Mouse (Mus musculus) midbrain, embryonic 16.5 days (tissue): Measurements from ENCODE around the gene Slc31a1. TPM values are rescaled to one million over a fixed set of nuclear protein-coding genes. Genes with fewer than 3 reads are reported as not detected.

Experiments
- polyA plus RNA-seq: library from polyadenylated mRNA; unstranded; fragments of >200 nt; fragmentation: Nextera tagmentation; extraction: Ambion mirVana; gene quantifications from 2 replicates; pipeline ENCODE4 v1.2.1, GENCODE M21; 2015

Slc31a1 gene
- polyA plus RNA-seq, 1 experiment from 2014 or later = 37.7 TPM

Other genes starting within 250 kb of the Slc31a1 start
- gene Mup21, start 209.9 kb upstream of the Slc31a1 start, polyA plus RNA-seq = not detected in 2 replicates
- gene Zfp37, start 129.7 kb upstream of the Slc31a1 start, polyA plus RNA-seq = 35.9 and 37.2 TPM in 2 replicates
- 17.3 and 18.7 TPM in 2 replicates for gene Slc31a2, start 98.2 kb upstream of the Slc31a1 start, polyA plus RNA-seq
- 21.4 and 21.9 TPM in 2 replicates for gene Fkbp15, start 179 bp upstream of the Slc31a1 start, polyA plus RNA-seq
- gene Cdc26, start 47.9 kb downstream of the Slc31a1 start, polyA plus RNA-seq = 75.1 and 76.4 TPM in 2 replicates
- gene Prpf4, start 48.1 kb downstream of the Slc31a1 start, polyA plus RNA-seq = 14.5 and 16.3 TPM in 2 replicates
- 0.13 TPM in 1 of 2 replicates, not detected in the other for gene Rnf183, start 74.5 kb downstream of the Slc31a1 start, polyA plus RNA-seq
- 15.5 and 17.3 TPM in 2 replicates for gene Wdr31, start 110.2 kb downstream of the Slc31a1 start, polyA plus RNA-seq
- 0.85 and 1.1 TPM in 2 replicates for gene Bspry, start 119.3 kb downstream of the Slc31a1 start, polyA plus RNA-seq
- 12.7 and 13.8 TPM in 2 replicates for gene Hdhd3, start 142.7 kb downstream of the Slc31a1 start, polyA plus RNA-seq
- gene Alad, start 159.2 kb downstream of the Slc31a1 start, polyA plus RNA-seq = 70.6 and 76.7 TPM in 2 replicates
- 57.9 and 64.7 TPM in 2 replicates for gene Pole3, start 164.3 kb downstream of the Slc31a1 start, polyA plus RNA-seq
- 0.49 and 0.91 TPM in 2 replicates for gene 4933430I17Rik, start 164.6 kb downstream of the Slc31a1 start, polyA plus RNA-seq
- gene Rgs3, start 199.1 kb downstream of the Slc31a1 start, polyA plus RNA-seq = 66.9 and 82.1 TPM in 2 replicates